Mouse (Mus musculus) liver, embryonic 11.5 days (tissue): ENCODE results near the gene Pafah2. TPM values are rescaled to one million over a fixed set of nuclear protein-coding genes. Genes with fewer than 3 reads are reported as not detected.

Source experiments
- ATAC-seq: fragments of 200-750 bp; cut with Nextera tagmentation; replicated peaks from 2 replicates; pipeline ENCODE4 v1.8.0; 2017; ENCODE audit warnings: moderate number of reproducible peaks, mild to moderate bottlenecking, moderate TSS enrichment, moderate library complexity; ENCODE audit not compliant: low FRiP score
- DNase-seq: peaks from one replicate; pipeline ENCODE4 v3.0.0-alpha.2; 2017; ENCODE audit warnings: low spot score
- H3K27ac ChIP-seq: fragments of 300-500 bp; sonication (generic); 2 replicates; pipeline ENCODE4 v1.5.1; 2014; ENCODE audit warnings: mild to moderate bottlenecking, low read depth, low read length, control low read depth
- H3K27me3 ChIP-seq: fragments of 300-500 bp; sonication (generic); replicated peaks from 2 replicates; pipeline ENCODE4 v1.6.1; 2014; ENCODE audit warnings: low read length, mixed read lengths; ENCODE audit not compliant: control insufficient read depth, insufficient read depth
- H3K36me3 ChIP-seq: fragments of 300-500 bp; sonication (generic); 2 replicates; pipeline ENCODE4 v1.6.1; 2014; ENCODE audit warnings: mild to moderate bottlenecking, low read length, moderate library complexity, mixed read lengths; ENCODE audit not compliant: control insufficient read depth, insufficient read depth
- H3K4me1 ChIP-seq: fragments of 300-500 bp; sonication (generic); replicated peaks from 2 replicates; pipeline ENCODE4 v1.6.1; 2014; ENCODE audit warnings: low read length, mixed read lengths; ENCODE audit not compliant: control insufficient read depth, insufficient read depth
- H3K4me2 ChIP-seq: fragments of 300-500 bp; sonication (generic); 2 replicates; pipeline ENCODE4 v1.6.1; 2014; ENCODE audit warnings: mild to moderate bottlenecking, control low read depth, moderate library complexity
- H3K4me3 ChIP-seq: fragments of 300-500 bp; sonication (generic); 2 replicates; pipeline ENCODE4 v1.5.1; 2014; ENCODE audit warnings: low read depth, low read length, control low read depth
- H3K9ac ChIP-seq: fragments of 300-500 bp; sonication (generic); 2 replicates; pipeline ENCODE4 v1.6.1; 2014; ENCODE audit warnings: low read depth, low read length, control low read depth
- H3K9me3 ChIP-seq: fragments of 300-500 bp; sonication (generic); 2 replicates; pipeline ENCODE4 v1.6.1; 2016; ENCODE audit warnings: low read length, inconsistent platforms, mixed read lengths; ENCODE audit not compliant: control insufficient read depth
- WGBS: fragments of 180-500 bp; shearing (Covaris S2); extraction: QIAGEN DNeasy Blood & Tissue Kit; methylation state at CpG from one replicate; pipeline ENCODE4 v1.1.7; 2014; 5-methylcytosine and 5-hydroxymethylcytosine counted together
- polyA plus RNA-seq: library from polyadenylated mRNA; unstranded; fragments of >200 nt; fragmentation: Nextera tagmentation; extraction: Ambion mirVana; gene quantifications from 2 replicates; pipeline ENCODE4 v1.2.1, GENCODE M21; 2014

The Pafah2 gene
- 7.9 and 8.5 TPM in 2 replicates for polyA plus RNA-seq

- Histone ChIP-seq H3K4me3 (peak within 1 kb of the TSS; percentile 55), H3K27ac (0 out of 2 replicates have a peak within 1 kb of the TSS, but pooled peaks have one; percentile 34), H3K36me3 (no peaks in the 10 kb centered on the region), H3K9ac (peak within 1 kb of the TSS; percentile 63), H3K4me1 (peaks cover 13% of the 10 kb centered on the region), H3K27me3 (no peaks in the 10 kb centered on the region), H3K9me3 (peaks cover 2% of the 10 kb centered on the region; the same call in 1 of the 2 replicates), H3K4me2 (peak within 1 kb of the TSS; percentile 89)
- WGBS = 1% methylated on average over 31 of the region's 31 CpGs
- ATAC-seq (peak; percentile 95), DNase-seq (peak; percentile 84)
Measured at GRCm38 (mm10) chr4:134395977-134396825, at the start of gene Pafah2. Gene Pafah2, plus strand, starts transcription at chr4:134396320.

GRCm38 (mm10) chr4:134348078-134348477 is 48.0 kb upstream of the Pafah2 start:
- ATAC-seq (no peak), DNase-seq (no peak)
- H3K36me3 ChIP-seq = no peaks in the 10 kb centered on the region
- no peak overlapping the region for H3K27ac ChIP-seq
- H3K4me2 ChIP-seq = no peak overlapping the region
- H3K27me3 ChIP-seq = peaks cover 25% of the 10 kb centered on the region
- no peaks in the 10 kb centered on the region for H3K9me3 ChIP-seq
- H3K4me3 ChIP-seq = no peak overlapping the region
- H3K4me1 ChIP-seq = peaks cover 14% of the 10 kb centered on the region
- 73% methylated on average over 11 of the region's 11 CpGs for WGBS
- no peak overlapping the region for H3K9ac ChIP-seq

GRCm38 (mm10) chr4:134348545-134348944 is 47.6 kb upstream of the Pafah2 start:
- H3K9ac ChIP-seq = no peak overlapping the region
- ATAC-seq (no peak), DNase-seq (no peak)
- peaks cover 11% of the 10 kb centered on the region for H3K4me1 ChIP-seq
- no peak overlapping the region for H3K27ac ChIP-seq
- no peaks in the 10 kb centered on the region for H3K9me3 ChIP-seq
- 81% methylated on average over 5 of the region's 5 CpGs for WGBS
- H3K36me3 ChIP-seq = no peaks in the 10 kb centered on the region
- H3K4me3 ChIP-seq = no peak overlapping the region
- no peak overlapping the region for H3K4me2 ChIP-seq
- H3K27me3 ChIP-seq = peaks cover 20% of the 10 kb centered on the region

GRCm38 (mm10) chr4:134349829-134350228 is 46.3 kb upstream of the Pafah2 start:
- Histone ChIP-seq H3K4me3 (no peak overlapping the region), H3K27me3 (peaks cover 9% of the 10 kb centered on the region), H3K27ac (no peak overlapping the region), H3K4me2 (no peak overlapping the region), H3K36me3 (no peaks in the 10 kb centered on the region), H3K9me3 (no peaks in the 10 kb centered on the region), H3K4me1 (peaks cover 14% of the 10 kb centered on the region; the same call in 1 of the 2 replicates), H3K9ac (no peak overlapping the region)
- WGBS = 82% methylated on average over 7 of the region's 7 CpGs
- no peak for ATAC-seq
- no peak for DNase-seq

GRCm38 (mm10) chr4:134350641-134351040 is 45.5 kb upstream of the Pafah2 start:
- H3K4me3 ChIP-seq = no peak overlapping the region

GRCm38 (mm10) chr4:134351329-134352260 is 44.5 kb upstream of the Pafah2 start:
- ATAC-seq (no peak), DNase-seq (no peak)
- Histone ChIP-seq H3K9me3 (no peaks in the 10 kb centered on the region), H3K27ac (no peak overlapping the region), H3K4me2 (no peak overlapping the region), H3K4me1 (peaks cover 20% of the 10 kb centered on the region), H3K36me3 (no peaks in the 10 kb centered on the region), H3K9ac (no peak overlapping the region), H3K4me3 (no peak overlapping the region), H3K27me3 (no peaks in the 10 kb centered on the region)
- 52% methylated on average over 18 of the region's 18 CpGs for WGBS

More at GRCm38 (mm10) chr4:134350641-134351040, 45.5 kb upstream of the Pafah2 start:
- Histone ChIP-seq H3K9ac (no peak overlapping the region), H3K9me3 (no peaks in the 10 kb centered on the region), H3K27ac (no peak overlapping the region), H3K4me2 (no peak overlapping the region), H3K27me3 (peaks cover 1% of the 10 kb centered on the region), H3K4me1 (peaks cover 14% of the 10 kb centered on the region; the same call in 1 of the 2 replicates), H3K36me3 (no peaks in the 10 kb centered on the region)
- DNase-seq (no peak), ATAC-seq (no peak)
- WGBS = 84% methylated on average over 6 of the region's 6 CpGs

GRCm38 (mm10) chr4:134352261-134352707 is 43.8 kb upstream of the Pafah2 start:
- peaks cover 24% of the 10 kb centered on the region for H3K4me1 ChIP-seq
- H3K27me3 ChIP-seq = no peaks in the 10 kb centered on the region; the same call in 1 of the 2 replicates
- H3K4me2 ChIP-seq = no peak overlapping the region
- DNase-seq = no peak
- H3K9me3 ChIP-seq = no peaks in the 10 kb centered on the region
- no peak overlapping the region for H3K9ac ChIP-seq
- no peak for ATAC-seq
- H3K4me3 ChIP-seq = no peak overlapping the region
- no peak overlapping the region for H3K27ac ChIP-seq
- H3K36me3 ChIP-seq = no peaks in the 10 kb centered on the region
- 79% methylated on average over 12 of the region's 12 CpGs for WGBS

GRCm38 (mm10) chr4:134352929-134353328 is 43.2 kb upstream of the Pafah2 start:
- H3K4me2 ChIP-seq = no peak overlapping the region
- no peaks in the 10 kb centered on the region; the same call in 1 of the 2 replicates for H3K27me3 ChIP-seq
- no peak overlapping the region for H3K4me3 ChIP-seq
- 81% methylated on average over 7 of the region's 7 CpGs for WGBS
- H3K9me3 ChIP-seq = no peaks in the 10 kb centered on the region
- no peak for ATAC-seq
- H3K36me3 ChIP-seq = no peaks in the 10 kb centered on the region
- peaks cover 24% of the 10 kb centered on the region for H3K4me1 ChIP-seq
- no peak overlapping the region for H3K27ac ChIP-seq
- H3K9ac ChIP-seq = no peak overlapping the region
- DNase-seq = no peak
